Comparison of ENCODE assay signal across 17 mouse cellular contexts in genomic region chr9:56309079-56309478, GRCm38 (mm10).
"Had no signal": no experiment of that assay in that cellular context is flagged by ENCODE, and none has a peak within 500 bp of the region (broad histone marks: within the 10 kb centered on the region; RNA-seq: fewer than 3 reads in every experiment).

No protein-coding gene starts in this region.

- H3K4me2 ChIP-seq: limb, embryonic 13.5 days; midbrain, embryonic 11.5 days had no signal

- H3K27me3 ChIP-seq: limb, embryonic 13.5 days had no signal

- H3K4me3 ChIP-seq: limb, embryonic 13.5 days had no signal

- H3K27ac ChIP-seq: kidney, postnatal 0 days; limb, embryonic 13.5 days; liver, embryonic 14.5 days; stomach, postnatal 0 days had no signal

- ATAC-seq: lung, postnatal 0 days; midbrain, embryonic 16.5 days had no signal

- H3K9ac ChIP-seq: limb, embryonic 13.5 days; liver, embryonic 14.5 days had no signal

- DNase-seq: kidney, adult 11 months; kidney, adult 9 months; kidney, postnatal 36 days; layer of hippocampus, adult 9-11 months; layer of hippocampus, postnatal 36 days; left cerebral cortex, postnatal 4 days; lung, adult 18-20 months; lung, postnatal 4 days; thymus, adult 18-20 months; thymus, postnatal 14 days had no signal

- H3K36me3 ChIP-seq: limb, embryonic 13.5 days had no signal

- H3K9me3 ChIP-seq: limb, embryonic 13.5 days had no signal

- H3K4me1 ChIP-seq: limb, embryonic 13.5 days had no signal
